Mouse (Mus musculus): ENCODE measurements around the gene Procr. TPM values are rescaled to one million over a fixed set of nuclear protein-coding genes. Genes with fewer than 3 reads are reported as not detected.

The Procr gene
- polyA plus RNA-seq, 1 experiment from 2014 or later, result 1.4 TPM

- Histone ChIP-seq H3K4me3 (ENCODE audit: low read depth, low read length) (no peak overlapping the region), H3K4me1 (ENCODE audit: control insufficient read depth, low read depth, low read length) (peaks cover 2% of the 10 kb centered on the region), H3K36me3 (ENCODE audit: control insufficient read depth, insufficient read depth) (no peaks in the 10 kb centered on the region), H3K27me3 (ENCODE audit: control insufficient read depth, insufficient read depth, low read depth, low read length) (peaks cover 4% of the 10 kb centered on the region), H3K27ac (ENCODE audit: low read length) (no peak overlapping the region), H3K9ac (ENCODE audit: low read depth, low read length) (no peak overlapping the region), H3K4me2 (ENCODE audit: low read depth, low read length) (no peak overlapping the region), H3K9me3 (replicated peaks; ENCODE audit: control insufficient read depth, low read length) (no peaks in the 10 kb centered on the region)
- no peak for ATAC-seq (ENCODE audit: low read depth)
- 15% methylated on average over 11 of the region's 11 CpGs for WGBS (ENCODE audit: insufficient replicate concordance)
These were observed 8.7 kb upstream of the Procr start for GRCm38 (mm10) chr2:155742211-155742610.

GRCm38 (mm10) chr2:155742931-155743337 is 8.0 kb upstream of the Procr start:
- 9% methylated on average over 12 of the region's 12 CpGs for WGBS (ENCODE audit: insufficient replicate concordance)
- Histone ChIP-seq H3K27ac (ENCODE audit: low read length) (no peak overlapping the region), H3K4me2 (ENCODE audit: low read depth, low read length) (no peak overlapping the region), H3K9ac (ENCODE audit: low read depth, low read length) (no peak overlapping the region), H3K9me3 (replicated peaks; ENCODE audit: control insufficient read depth, low read length) (no peaks in the 10 kb centered on the region), H3K4me3 (ENCODE audit: low read depth, low read length) (no peak overlapping the region), H3K4me1 (ENCODE audit: control insufficient read depth, low read depth, low read length) (peaks cover 2% of the 10 kb centered on the region), H3K27me3 (ENCODE audit: control insufficient read depth, insufficient read depth, low read depth, low read length) (peaks cover 4% of the 10 kb centered on the region), H3K36me3 (ENCODE audit: control insufficient read depth, insufficient read depth) (no peaks in the 10 kb centered on the region)
- peak; percentile 55; the same call in 1 of the 2 replicates for ATAC-seq (ENCODE audit: low read depth)

GRCm38 (mm10) chr2:155743351-155743750 is 7.6 kb upstream of the Procr start:
- Histone ChIP-seq H3K27me3 (ENCODE audit: control insufficient read depth, insufficient read depth, low read depth, low read length) (peaks cover 4% of the 10 kb centered on the region), H3K36me3 (ENCODE audit: control insufficient read depth, insufficient read depth) (no peaks in the 10 kb centered on the region), H3K9me3 (replicated peaks; ENCODE audit: control insufficient read depth, low read length) (no peaks in the 10 kb centered on the region), H3K27ac (ENCODE audit: low read length) (no peak overlapping the region), H3K9ac (ENCODE audit: low read depth, low read length) (no peak overlapping the region), H3K4me3 (ENCODE audit: low read depth, low read length) (no peak overlapping the region), H3K4me2 (ENCODE audit: low read depth, low read length) (no peak overlapping the region), H3K4me1 (ENCODE audit: control insufficient read depth, low read depth, low read length) (peaks cover 2% of the 10 kb centered on the region)
- WGBS (ENCODE audit: insufficient replicate concordance), result 36% methylated on average over 9 of the region's 9 CpGs
- no peak for ATAC-seq (ENCODE audit: low read depth)

GRCm38 (mm10) chr2:155745487-155745886 is 5.4 kb upstream of the Procr start:
- peaks cover 4% of the 10 kb centered on the region for H3K27me3 ChIP-seq (ENCODE audit: control insufficient read depth, insufficient read depth, low read depth, low read length)
- H3K36me3 ChIP-seq (ENCODE audit: control insufficient read depth, insufficient read depth), result no peaks in the 10 kb centered on the region
- peaks cover 2% of the 10 kb centered on the region for H3K4me1 ChIP-seq (ENCODE audit: control insufficient read depth, low read depth, low read length)
- H3K27ac ChIP-seq (ENCODE audit: low read length), result no peak overlapping the region
- WGBS (ENCODE audit: insufficient replicate concordance), result 35% methylated on average over 3 of the region's 3 CpGs
- no peaks in the 10 kb centered on the region for H3K9me3 ChIP-seq (replicated peaks; ENCODE audit: control insufficient read depth, low read length)
- no peak overlapping the region for H3K4me2 ChIP-seq (ENCODE audit: low read depth, low read length)
- no peak overlapping the region for H3K4me3 ChIP-seq (ENCODE audit: low read depth, low read length)
- no peak overlapping the region for H3K9ac ChIP-seq (ENCODE audit: low read depth, low read length)
- ATAC-seq (ENCODE audit: low read depth), result no peak

GRCm38 (mm10) chr2:155749394-155749793 is 1.5 kb upstream of the Procr start:
- Histone ChIP-seq H3K27me3 (ENCODE audit: control insufficient read depth, insufficient read depth, low read depth, low read length) (peaks cover 7% of the 10 kb centered on the region), H3K27ac (ENCODE audit: low read length) (no peak overlapping the region), H3K4me2 (ENCODE audit: low read depth, low read length) (no peak overlapping the region), H3K36me3 (ENCODE audit: control insufficient read depth, insufficient read depth) (no peaks in the 10 kb centered on the region), H3K9me3 (replicated peaks; ENCODE audit: control insufficient read depth, low read length) (no peaks in the 10 kb centered on the region), H3K4me3 (ENCODE audit: low read depth, low read length) (no peak overlapping the region), H3K4me1 (ENCODE audit: control insufficient read depth, low read depth, low read length) (no peaks in the 10 kb centered on the region), H3K9ac (ENCODE audit: low read depth, low read length) (no peak overlapping the region)
- WGBS (ENCODE audit: insufficient replicate concordance), result 71% methylated on average over 4 of the region's 4 CpGs
- no peak for ATAC-seq (ENCODE audit: low read depth)

DNA sequence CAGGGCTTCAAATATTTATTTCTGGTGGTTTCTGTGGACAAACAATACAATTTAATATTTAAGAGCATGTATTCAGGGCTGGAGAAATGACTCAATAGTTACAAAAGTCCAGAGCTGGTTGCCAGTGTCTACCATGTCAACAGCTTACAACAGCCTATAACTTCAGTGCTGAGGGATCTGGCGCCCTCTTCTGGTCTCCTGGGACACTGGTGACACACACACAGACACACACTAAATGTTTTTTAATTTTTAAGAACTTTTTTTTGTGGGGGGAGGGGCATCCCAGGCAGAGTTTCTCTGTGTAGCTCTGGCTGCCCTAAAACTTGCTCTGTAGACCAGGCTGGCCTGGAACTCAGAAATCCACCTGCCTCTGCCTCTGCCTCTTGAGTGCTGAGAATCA is 4.8 kb downstream of the Procr start:
- Histone ChIP-seq H3K4me3 (ENCODE audit: low read depth, low read length) (no peak overlapping the region), H3K9me3 (replicated peaks; ENCODE audit: control insufficient read depth, low read length) (no peaks in the 10 kb centered on the region), H3K9ac (ENCODE audit: low read depth, low read length) (no peak overlapping the region), H3K36me3 (ENCODE audit: control insufficient read depth, insufficient read depth) (no peaks in the 10 kb centered on the region), H3K27ac (ENCODE audit: low read length) (no peak overlapping the region), H3K27me3 (ENCODE audit: control insufficient read depth, insufficient read depth, low read depth, low read length) (peaks cover 7% of the 10 kb centered on the region), H3K4me2 (ENCODE audit: low read depth, low read length) (no peak overlapping the region), H3K4me1 (ENCODE audit: control insufficient read depth, low read depth, low read length) (no peaks in the 10 kb centered on the region)
- 3% methylated on average over 1 of the region's 1 CpGs for WGBS (ENCODE audit: insufficient replicate concordance)
- ATAC-seq (ENCODE audit: low read depth), result no peak

DNA sequence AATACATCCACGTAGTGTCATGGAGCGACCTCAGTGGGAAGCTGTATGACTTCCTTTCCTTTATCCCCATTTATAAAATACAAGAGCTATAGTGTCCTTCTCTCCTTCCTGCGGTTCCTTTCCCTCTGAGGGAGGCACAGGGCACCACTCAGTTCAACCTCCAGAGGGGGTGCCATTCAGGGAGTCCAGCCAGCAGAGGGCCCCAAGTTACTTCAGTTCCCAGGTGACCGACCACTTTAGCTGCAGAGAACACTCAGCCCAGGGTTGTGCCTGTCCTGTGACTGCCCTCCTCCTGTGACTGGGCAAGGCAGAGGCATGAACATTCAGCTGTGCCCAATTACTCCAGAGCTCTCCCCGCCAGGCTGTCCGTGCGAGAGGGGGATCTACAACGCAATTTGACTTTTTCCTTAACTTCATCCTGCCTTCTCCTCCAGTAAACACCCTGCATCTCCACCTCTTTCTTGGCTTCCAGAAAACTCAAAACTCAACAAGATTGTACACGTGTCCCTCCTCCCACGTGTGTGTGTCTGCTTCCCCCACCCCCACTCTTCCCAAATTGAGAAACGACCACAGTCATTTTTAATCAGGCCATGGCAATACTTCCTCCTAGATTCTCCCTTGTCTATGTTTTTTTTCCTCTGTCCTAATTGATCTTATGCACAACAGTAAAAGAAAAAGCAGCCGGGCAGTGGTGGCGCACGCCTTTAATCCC is 6.1 kb downstream of the Procr start:
- no peak for ATAC-seq (ENCODE audit: low read depth)
- H3K4me2 ChIP-seq (ENCODE audit: low read depth, low read length), result no peak overlapping the region
- no peaks in the 10 kb centered on the region; the same call in 1 of the 2 replicates for H3K27me3 ChIP-seq (ENCODE audit: control insufficient read depth, insufficient read depth, low read depth, low read length)
- H3K4me1 ChIP-seq (ENCODE audit: control insufficient read depth, low read depth, low read length), result no peaks in the 10 kb centered on the region
- WGBS (ENCODE audit: insufficient replicate concordance), result 48% methylated on average over 14 of the region's 14 CpGs
- H3K9ac ChIP-seq (ENCODE audit: low read depth, low read length), result no peak overlapping the region
- no peak overlapping the region for H3K4me3 ChIP-seq (ENCODE audit: low read depth, low read length)
- no peaks in the 10 kb centered on the region for H3K36me3 ChIP-seq (ENCODE audit: control insufficient read depth, insufficient read depth)
- no peak overlapping the region for H3K27ac ChIP-seq (ENCODE audit: low read length)
- no peaks in the 10 kb centered on the region for H3K9me3 ChIP-seq (replicated peaks; ENCODE audit: control insufficient read depth, low read length)

GRCm38 (mm10) chr2:155764679-155765418 is 13.9 kb downstream of the Procr start:
- 48% methylated on average over 13 of the region's 13 CpGs for WGBS (ENCODE audit: insufficient replicate concordance)
- ATAC-seq (ENCODE audit: low read depth), result no peak
- H3K9ac ChIP-seq (ENCODE audit: low read depth, low read length), result no peak overlapping the region
- H3K27ac ChIP-seq (ENCODE audit: low read length), result no peak overlapping the region
- no peaks in the 10 kb centered on the region for H3K4me1 ChIP-seq (ENCODE audit: control insufficient read depth, low read depth, low read length)
- H3K4me2 ChIP-seq (ENCODE audit: low read depth, low read length), result no peak overlapping the region
- H3K4me3 ChIP-seq (ENCODE audit: low read depth, low read length), result no peak overlapping the region
- no peaks in the 10 kb centered on the region for H3K36me3 ChIP-seq (ENCODE audit: control insufficient read depth, insufficient read depth)
- no peaks in the 10 kb centered on the region for H3K27me3 ChIP-seq (ENCODE audit: control insufficient read depth, insufficient read depth, low read depth, low read length)
- no peaks in the 10 kb centered on the region for H3K9me3 ChIP-seq (replicated peaks; ENCODE audit: control insufficient read depth, low read length)

DNA sequence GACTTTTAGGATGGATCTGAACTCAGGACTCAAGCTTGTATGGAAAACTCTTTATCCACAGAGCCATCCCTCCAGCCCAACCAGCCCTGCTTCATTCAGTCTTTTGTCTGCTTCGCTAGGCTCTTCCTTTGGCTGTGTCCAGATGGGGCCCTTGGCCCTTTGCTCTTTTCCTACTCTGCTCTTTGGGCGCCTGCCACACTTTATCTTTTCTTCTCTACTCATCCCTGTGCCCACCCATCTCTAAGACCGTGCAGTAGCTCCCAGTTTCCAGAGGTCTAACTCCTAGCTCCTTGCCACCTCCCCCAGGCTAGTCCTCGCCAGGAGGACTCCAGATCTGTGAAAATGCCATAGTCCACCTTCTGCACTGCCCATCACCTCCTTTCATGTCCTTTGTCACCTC is 22.7 kb downstream of the Procr start:
- Histone ChIP-seq H3K4me3 (ENCODE audit: low read depth, low read length) (no peak overlapping the region), H3K4me2 (ENCODE audit: low read depth, low read length) (no peak overlapping the region), H3K4me1 (ENCODE audit: control insufficient read depth, low read depth, low read length) (no peaks in the 10 kb centered on the region; the same call in 1 of the 2 replicates), H3K36me3 (ENCODE audit: control insufficient read depth, insufficient read depth) (no peaks in the 10 kb centered on the region), H3K27ac (ENCODE audit: low read length) (no peak overlapping the region), H3K9ac (ENCODE audit: low read depth, low read length) (no peak overlapping the region), H3K27me3 (ENCODE audit: control insufficient read depth, insufficient read depth, low read depth, low read length) (peaks cover 59% of the 10 kb centered on the region), H3K9me3 (replicated peaks; ENCODE audit: control insufficient read depth, low read length) (no peaks in the 10 kb centered on the region)
- WGBS (ENCODE audit: insufficient replicate concordance), result 48% methylated on average over 4 of the region's 4 CpGs
- ATAC-seq (ENCODE audit: low read depth), result no peak
